Mouse (Mus musculus) lung, embryonic 15.5 days (tissue): ENCODE measurements around the gene Scarf2. TPM values are rescaled to one million over a fixed set of nuclear protein-coding genes. Genes with fewer than 3 reads are reported as not detected.

Source experiments
- ATAC-seq: fragments of 200-750 bp; cut with Nextera tagmentation; 2 replicates; pipeline ENCODE4 v1.8.0; 2017; ENCODE audit warnings: moderate number of reproducible peaks, borderline replicate concordance; ENCODE audit not compliant: low FRiP score, low TSS enrichment; ENCODE audit errors: extremely low read depth
- H3K27ac ChIP-seq: fragments of 300-500 bp; sonication (generic); 2 replicates; pipeline ENCODE4 v1.5.1; 2015; ENCODE audit warnings: moderate library complexity, mild to moderate bottlenecking, inconsistent platforms
- H3K27me3 ChIP-seq: fragments of 300-500 bp; sonication (generic); 2 replicates; pipeline ENCODE4 v1.6.1; 2015; ENCODE audit warnings: inconsistent platforms
- H3K36me3 ChIP-seq: fragments of 300-500 bp; sonication (generic); 2 replicates; pipeline ENCODE4 v1.6.1; 2015; ENCODE audit warnings: inconsistent platforms
- H3K4me1 ChIP-seq: fragments of 300-500 bp; sonication (generic); 2 replicates; pipeline ENCODE4 v1.6.1; 2015; ENCODE audit warnings: inconsistent platforms
- H3K4me2 ChIP-seq: fragments of 300-500 bp; sonication (generic); 2 replicates; pipeline ENCODE4 v1.6.1; 2015; ENCODE audit warnings: inconsistent platforms, mild to moderate bottlenecking, moderate library complexity
- H3K4me3 ChIP-seq: fragments of 300-500 bp; sonication (generic); 2 replicates; pipeline ENCODE4 v1.5.1; 2015; ENCODE audit warnings: mild to moderate bottlenecking, inconsistent platforms
- H3K9ac ChIP-seq: fragments of 300-500 bp; sonication (generic); 2 replicates; pipeline ENCODE4 v1.6.1; 2015; ENCODE audit warnings: inconsistent platforms
- H3K9me3 ChIP-seq: fragments of 300-500 bp; sonication (generic); 2 replicates; pipeline ENCODE4 v1.6.1; 2016; ENCODE audit warnings: inconsistent platforms
- WGBS: fragments of 180-500 bp; shearing (Covaris S2); methylation state at CpG from one replicate; pipeline ENCODE4 v1.1.7; 2015; 5-methylcytosine and 5-hydroxymethylcytosine counted together
- polyA plus RNA-seq: library from polyadenylated mRNA; unstranded; fragments of >200 nt; fragmentation: Nextera tagmentation; extraction: Ambion mirVana; gene quantifications from 2 replicates; pipeline ENCODE4 v1.2.1, GENCODE M21; 2015

Scarf2 gene
- polyA plus RNA-seq, 1 experiment from 2014 or later, result 20.5 TPM

DNA sequence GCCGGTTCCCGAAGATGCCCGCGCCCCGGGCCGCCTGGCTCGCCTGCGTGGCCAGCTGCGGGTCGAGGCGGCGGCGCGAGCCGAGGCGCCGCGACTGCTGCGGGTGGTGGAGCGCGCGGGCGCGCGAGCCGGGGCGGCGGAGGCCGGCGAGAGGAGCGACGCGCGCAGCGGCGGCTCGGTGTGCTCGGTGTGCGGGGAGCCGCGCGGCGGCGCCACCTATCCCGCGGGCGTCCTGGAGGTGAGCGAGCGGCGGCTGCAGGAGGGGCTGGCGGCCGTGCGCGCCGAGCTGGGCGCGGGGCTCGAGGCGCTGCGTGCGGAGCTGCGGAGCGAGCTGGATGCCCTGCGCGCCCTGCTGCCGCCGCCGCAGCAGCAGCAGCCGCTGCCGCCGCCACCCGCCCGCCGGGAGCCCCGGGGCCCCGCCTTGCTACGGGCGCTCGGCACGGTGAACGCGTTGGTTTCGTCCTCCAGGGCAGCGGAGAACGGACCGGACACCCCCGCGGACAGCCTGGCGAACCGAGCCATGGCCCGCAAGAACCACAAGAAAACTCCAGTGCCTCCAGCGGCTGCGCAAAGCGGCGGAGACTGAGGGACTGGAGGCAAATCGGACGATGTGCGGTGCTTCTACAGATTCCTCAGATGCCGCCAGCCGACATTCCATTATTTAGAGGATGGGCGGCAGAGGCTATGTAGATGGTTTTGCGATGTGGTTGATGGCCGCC lies 36.8 kb downstream of the Scarf2 start:
- peak overlapping the region; percentile 97 for H3K4me2 ChIP-seq
- WGBS, result under 1% methylated on average over 70 of the region's 103 CpGs
- no peaks in the 10 kb centered on the region for H3K36me3 ChIP-seq
- H3K9ac ChIP-seq, result peak overlapping the region; percentile 25
- peaks cover 14% of the 10 kb centered on the region; the same call in 1 of the 2 replicates for H3K4me1 ChIP-seq
- no peaks in the 10 kb centered on the region for H3K9me3 ChIP-seq
- ATAC-seq, result no peak
- no peak overlapping the region for H3K27ac ChIP-seq
- peaks cover 84% of the 10 kb centered on the region for H3K27me3 ChIP-seq
- peak overlapping the region; percentile 56 for H3K4me3 ChIP-seq

DNA sequence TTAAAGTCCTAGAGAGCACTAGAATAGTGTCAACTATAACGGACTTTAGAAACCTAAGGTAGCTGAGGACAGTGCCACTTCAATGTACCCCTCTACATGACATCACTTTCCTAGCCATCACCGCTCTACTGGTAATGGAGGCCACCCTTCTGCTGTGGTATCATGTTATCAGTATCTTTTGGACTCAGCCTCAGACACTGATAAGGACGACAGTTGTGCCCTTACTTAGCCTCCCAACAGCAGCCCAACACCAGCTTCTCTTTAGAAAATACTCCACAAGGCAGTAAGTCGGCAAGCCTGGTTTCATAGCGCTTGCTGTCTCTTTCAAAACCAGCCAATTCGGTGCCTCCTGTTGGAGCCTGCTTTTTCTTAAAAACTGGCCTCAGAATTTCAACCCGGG lies 37.5 kb downstream of the Scarf2 start:
- H3K4me3 ChIP-seq, result peak overlapping the region; percentile 56
- no peaks in the 10 kb centered on the region for H3K36me3 ChIP-seq
- peak overlapping the region; percentile 97 for H3K4me2 ChIP-seq
- H3K27ac ChIP-seq, result no peak overlapping the region
- WGBS, result 43% methylated on average over 7 of the region's 7 CpGs
- H3K27me3 ChIP-seq, result peaks cover 77% of the 10 kb centered on the region
- ATAC-seq, result no peak
- peaks cover 14% of the 10 kb centered on the region; the same call in 1 of the 2 replicates for H3K4me1 ChIP-seq
- no peaks in the 10 kb centered on the region for H3K9me3 ChIP-seq
- no peak overlapping the region for H3K9ac ChIP-seq

DNA sequence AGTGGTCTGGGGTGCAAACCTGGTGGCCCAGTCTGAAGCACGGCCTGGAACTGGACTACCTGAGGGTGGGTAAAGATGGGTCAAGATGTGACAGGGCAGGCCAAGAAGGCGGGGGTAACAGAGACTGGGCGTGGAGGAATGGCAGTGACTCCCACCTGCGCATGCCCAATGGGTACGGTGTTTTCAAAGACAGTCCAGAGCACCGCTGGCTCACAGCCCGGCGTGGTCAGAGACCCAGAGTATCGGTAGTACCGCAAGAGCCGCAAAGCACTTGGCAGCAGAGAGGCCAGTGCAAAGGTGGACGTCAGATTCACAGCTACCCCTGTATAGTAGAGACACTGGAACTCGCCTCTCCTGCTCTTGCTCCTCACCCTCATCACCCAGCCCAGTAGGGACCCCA lies 38.4 kb downstream of the Scarf2 start:
- Histone ChIP-seq H3K9ac (no peak overlapping the region), H3K4me3 (no peak overlapping the region), H3K27ac (no peak overlapping the region), H3K4me2 (no peak overlapping the region), H3K9me3 (no peaks in the 10 kb centered on the region), H3K4me1 (peaks cover 14% of the 10 kb centered on the region; the same call in 1 of the 2 replicates), H3K36me3 (no peaks in the 10 kb centered on the region), H3K27me3 (peaks cover 72% of the 10 kb centered on the region)
- WGBS, result 48% methylated on average over 13 of the region's 13 CpGs
- no peak for ATAC-seq

DNA sequence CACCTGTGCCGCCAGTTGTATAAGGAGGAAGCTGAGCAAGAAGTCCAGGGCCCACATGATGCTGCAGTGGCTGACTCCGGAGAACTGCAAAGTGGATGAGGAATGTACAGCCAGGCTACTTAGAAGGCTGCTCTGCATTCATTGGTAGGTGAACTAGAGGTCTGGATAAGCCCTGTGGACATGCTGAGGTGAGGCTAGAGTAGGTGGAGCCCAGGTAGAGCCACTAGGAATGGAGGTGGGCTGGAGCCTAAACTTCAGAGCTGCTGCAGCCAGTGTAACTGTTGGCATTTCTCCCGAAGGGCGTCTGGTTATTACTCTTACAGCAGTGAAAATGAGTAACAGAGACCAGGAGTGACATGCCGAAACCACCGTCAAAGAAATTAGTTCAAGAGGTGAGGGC lies 41.0 kb downstream of the Scarf2 start, which contains the start of gene Car15:
Gene Car15, minus strand, starts transcription at position 314 of the 400 bp plus-strand sequence.
- Histone ChIP-seq H3K9me3 (no peaks in the 10 kb centered on the region), H3K4me1 (peaks cover 10% of the 10 kb centered on the region; the same call in 1 of the 2 replicates), H3K27ac (no peak within 1 kb of the TSS), H3K27me3 (peaks cover 46% of the 10 kb centered on the region), H3K4me2 (no peak within 1 kb of the TSS), H3K4me3 (no peak within 1 kb of the TSS), H3K9ac (no peak within 1 kb of the TSS), H3K36me3 (peaks cover 22% of the 10 kb centered on the region)
- WGBS, result 79% methylated on average over 6 of the region's 6 CpGs
- ATAC-seq, result no peak

DNA sequence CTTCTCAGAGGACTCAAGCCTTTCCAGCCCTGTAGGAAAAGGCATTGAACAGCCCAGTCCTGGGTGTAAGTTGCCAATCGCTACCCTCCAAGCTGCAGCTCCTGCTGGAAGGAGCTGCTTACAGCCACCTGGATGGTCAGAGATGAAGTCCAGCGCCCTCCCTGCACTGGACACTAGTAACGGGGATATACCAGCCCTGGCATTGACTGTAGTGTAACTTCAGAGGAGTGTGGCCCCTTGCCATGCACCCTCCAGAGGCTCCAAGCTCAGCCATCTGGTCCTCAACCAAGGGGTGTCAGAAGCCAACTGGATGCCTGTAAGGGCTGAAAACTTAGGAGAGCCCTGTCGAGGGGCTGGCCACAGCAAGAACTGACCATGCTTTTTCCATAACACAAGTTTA lies 42.9 kb downstream of the Scarf2 start:
- Histone ChIP-seq H3K27me3 (peaks cover 27% of the 10 kb centered on the region), H3K4me2 (no peak overlapping the region), H3K9me3 (no peaks in the 10 kb centered on the region), H3K9ac (no peak overlapping the region), H3K27ac (no peak overlapping the region), H3K4me3 (no peak overlapping the region), H3K36me3 (peaks cover 40% of the 10 kb centered on the region), H3K4me1 (no peaks in the 10 kb centered on the region)
- ATAC-seq, result no peak
- WGBS, result 71% methylated on average over 4 of the region's 4 CpGs

DNA sequence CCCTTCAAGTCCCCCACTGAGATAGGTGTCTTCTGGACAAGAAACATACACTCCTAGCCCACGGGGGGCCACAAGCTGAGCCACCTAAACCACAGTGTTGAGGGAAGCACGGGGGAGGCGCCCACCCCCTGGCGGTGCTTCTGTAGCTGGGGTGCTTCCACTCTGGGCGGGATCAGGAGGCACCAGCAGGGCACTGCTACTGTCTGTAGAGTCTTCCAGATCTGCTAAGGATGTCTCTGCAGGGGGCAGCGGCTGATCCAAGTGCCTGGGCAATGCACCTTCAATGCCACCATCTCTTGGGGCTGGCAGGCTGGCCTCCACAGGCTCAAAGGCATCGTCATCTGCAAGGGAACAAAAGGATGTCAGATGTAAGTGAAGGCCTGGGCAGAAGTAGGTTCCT lies 45.4 kb downstream of the Scarf2 start:
- no peaks in the 10 kb centered on the region for H3K4me1 ChIP-seq
- no peak overlapping the region for H3K27ac ChIP-seq
- no peak overlapping the region for H3K4me2 ChIP-seq
- WGBS, result 96% methylated on average over 7 of the region's 7 CpGs
- no peak for ATAC-seq
- H3K27me3 ChIP-seq, result peaks cover 2% of the 10 kb centered on the region; the same call in 1 of the 2 replicates
- H3K36me3 ChIP-seq, result peaks cover 64% of the 10 kb centered on the region
- H3K9ac ChIP-seq, result no peak overlapping the region
- H3K4me3 ChIP-seq, result no peak overlapping the region
- H3K9me3 ChIP-seq, result no peaks in the 10 kb centered on the region

DNA sequence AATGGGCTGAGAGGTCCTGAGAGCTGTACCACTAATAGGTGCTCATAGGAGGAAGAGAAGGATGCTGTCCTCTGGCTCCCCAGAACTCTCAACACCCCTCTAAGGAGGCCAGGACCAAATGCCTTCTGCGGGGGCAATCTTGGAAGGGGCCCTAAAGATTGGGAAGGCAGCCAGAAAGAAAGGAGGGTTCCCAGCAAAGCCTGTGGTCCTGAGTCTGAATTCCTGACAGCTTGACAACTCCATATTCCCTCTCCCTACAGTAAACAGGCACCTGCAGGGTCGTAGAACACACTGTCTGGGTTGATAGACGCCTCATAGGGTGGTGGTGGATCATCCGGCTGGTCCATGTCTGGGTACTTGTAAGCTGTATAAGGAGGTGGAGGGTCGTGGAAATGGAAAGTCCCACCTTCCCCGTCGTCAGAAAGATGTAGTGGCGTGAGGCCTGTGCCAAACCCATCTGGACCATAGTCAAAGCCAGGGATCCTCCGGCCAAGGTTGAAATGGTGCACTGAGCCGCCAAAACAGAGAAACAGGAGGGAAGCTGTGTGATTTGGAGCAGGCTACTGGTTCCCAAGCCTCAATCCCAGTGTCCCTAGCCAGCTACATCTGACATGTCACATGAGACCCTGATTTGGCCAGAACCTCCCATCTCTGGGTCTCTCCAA lies 46.8 kb downstream of the Scarf2 start:
- no peak overlapping the region for H3K4me2 ChIP-seq
- 86% methylated on average over 10 of the region's 10 CpGs for WGBS
- H3K4me1 ChIP-seq, result no peaks in the 10 kb centered on the region
- peaks cover 78% of the 10 kb centered on the region for H3K36me3 ChIP-seq
- H3K4me3 ChIP-seq, result no peak overlapping the region
- no peak overlapping the region for H3K27ac ChIP-seq
- no peak for ATAC-seq
- H3K9ac ChIP-seq, result no peak overlapping the region
- no peaks in the 10 kb centered on the region for H3K27me3 ChIP-seq
- no peaks in the 10 kb centered on the region for H3K9me3 ChIP-seq

DNA sequence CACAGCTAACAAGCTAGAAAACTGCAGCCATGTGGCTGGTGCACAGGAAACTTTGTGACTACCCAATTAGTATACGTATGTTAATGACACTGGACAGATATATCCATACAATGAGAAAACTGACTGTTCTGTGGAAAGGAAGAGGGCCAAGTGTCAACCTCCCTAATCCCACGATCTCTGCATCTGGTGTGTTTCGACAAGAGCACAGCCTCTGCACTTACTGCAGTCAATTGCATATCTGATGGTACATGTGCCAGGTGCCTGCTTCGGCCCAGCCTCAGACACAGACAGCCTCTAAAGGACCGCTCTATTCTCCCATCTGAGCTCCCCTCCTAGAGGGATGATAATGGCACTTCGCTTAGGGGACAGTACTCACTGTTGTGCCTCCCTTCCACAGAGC lies 51.3 kb downstream of the Scarf2 start:
- H3K4me1 ChIP-seq, result no peaks in the 10 kb centered on the region
- H3K9ac ChIP-seq, result no peak overlapping the region
- no peak for ATAC-seq
- H3K27ac ChIP-seq, result no peak overlapping the region
- peaks cover 90% of the 10 kb centered on the region for H3K36me3 ChIP-seq
- H3K27me3 ChIP-seq, result no peaks in the 10 kb centered on the region
- no peaks in the 10 kb centered on the region for H3K9me3 ChIP-seq
- H3K4me2 ChIP-seq, result no peak overlapping the region
- WGBS, result 93% methylated on average over 6 of the region's 6 CpGs
- H3K4me3 ChIP-seq, result no peak overlapping the region

DNA sequence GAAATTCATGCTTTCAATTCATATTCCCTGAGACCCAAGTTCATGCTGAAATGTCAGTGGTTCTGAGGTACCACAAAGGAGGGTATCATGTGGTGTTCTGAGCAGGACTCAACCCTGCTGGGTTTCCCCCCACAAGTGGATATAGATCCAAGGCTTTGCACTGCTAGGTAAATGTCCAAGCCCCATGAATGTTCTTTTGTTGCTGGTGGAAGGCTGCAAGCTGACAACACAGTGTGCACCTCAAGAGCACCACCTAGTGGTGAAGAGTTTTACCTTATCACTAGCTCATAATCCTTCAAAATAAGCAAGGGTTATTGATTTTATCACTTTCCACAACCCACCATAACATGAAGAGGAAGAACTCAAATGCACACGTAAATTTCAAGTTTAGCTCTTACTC lies 51.8 kb downstream of the Scarf2 start:
- 5% methylated on average over 1 of the region's 1 CpGs for WGBS
- Histone ChIP-seq H3K4me1 (no peaks in the 10 kb centered on the region), H3K27ac (no peak overlapping the region), H3K4me3 (no peak overlapping the region), H3K36me3 (peaks cover 89% of the 10 kb centered on the region), H3K9me3 (no peaks in the 10 kb centered on the region), H3K4me2 (no peak overlapping the region), H3K27me3 (no peaks in the 10 kb centered on the region), H3K9ac (no peak overlapping the region)
- ATAC-seq, result peak; percentile 46; the same call in 1 of the 2 replicates

DNA sequence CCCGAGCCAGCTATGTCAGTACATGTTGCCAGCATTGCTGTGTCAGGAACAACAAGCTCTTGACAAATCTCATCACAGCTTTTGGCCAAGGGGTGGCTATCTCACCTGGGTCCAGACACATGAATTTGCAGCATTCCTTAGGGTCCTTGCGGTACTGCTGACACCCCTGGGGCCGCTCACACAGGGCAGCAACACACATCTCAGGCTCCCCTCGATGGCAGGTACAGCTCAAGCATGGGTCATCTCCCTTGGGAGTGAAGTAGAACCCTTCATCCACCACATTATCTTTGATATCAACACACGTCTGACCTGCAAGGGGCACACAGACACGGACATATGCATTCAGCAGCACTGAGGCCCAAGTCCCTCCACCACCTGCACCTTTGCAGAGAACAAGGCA lies 52.4 kb downstream of the Scarf2 start:
- H3K27ac ChIP-seq, result no peak overlapping the region
- no peak for ATAC-seq
- no peak overlapping the region for H3K4me3 ChIP-seq
- no peak overlapping the region for H3K9ac ChIP-seq
- 78% methylated on average over 6 of the region's 6 CpGs for WGBS
- no peak overlapping the region for H3K4me2 ChIP-seq
- no peaks in the 10 kb centered on the region for H3K27me3 ChIP-seq
- H3K36me3 ChIP-seq, result peaks cover 88% of the 10 kb centered on the region
- H3K4me1 ChIP-seq, result no peaks in the 10 kb centered on the region
- no peaks in the 10 kb centered on the region for H3K9me3 ChIP-seq

DNA sequence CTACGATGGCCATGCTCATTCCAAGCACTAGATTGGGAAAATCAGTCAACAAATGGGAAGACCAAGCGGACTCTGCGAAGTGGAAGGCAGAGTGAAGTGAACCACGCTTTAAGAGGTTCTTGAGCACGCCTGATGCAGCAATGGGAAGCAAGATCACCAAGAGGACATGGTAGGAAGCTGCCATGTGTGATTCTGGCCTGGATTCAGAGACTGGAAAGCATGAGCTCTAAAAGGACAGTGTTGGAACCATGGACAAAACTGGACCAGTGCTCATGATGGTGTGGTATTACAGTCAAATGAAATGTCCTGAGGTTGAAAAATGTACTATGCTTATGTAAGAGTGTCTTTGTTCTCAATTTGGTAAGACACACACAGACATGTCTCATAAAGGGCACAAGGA lies 54.2 kb downstream of the Scarf2 start:
- no peak overlapping the region for H3K27ac ChIP-seq
- ATAC-seq, result no peak
- H3K4me3 ChIP-seq, result no peak overlapping the region
- H3K27me3 ChIP-seq, result no peaks in the 10 kb centered on the region
- H3K4me1 ChIP-seq, result no peaks in the 10 kb centered on the region
- WGBS, result 94% methylated on average over 5 of the region's 5 CpGs
- H3K4me2 ChIP-seq, result no peak overlapping the region
- no peak overlapping the region for H3K9ac ChIP-seq
- peaks cover 87% of the 10 kb centered on the region for H3K36me3 ChIP-seq
- no peaks in the 10 kb centered on the region for H3K9me3 ChIP-seq

DNA sequence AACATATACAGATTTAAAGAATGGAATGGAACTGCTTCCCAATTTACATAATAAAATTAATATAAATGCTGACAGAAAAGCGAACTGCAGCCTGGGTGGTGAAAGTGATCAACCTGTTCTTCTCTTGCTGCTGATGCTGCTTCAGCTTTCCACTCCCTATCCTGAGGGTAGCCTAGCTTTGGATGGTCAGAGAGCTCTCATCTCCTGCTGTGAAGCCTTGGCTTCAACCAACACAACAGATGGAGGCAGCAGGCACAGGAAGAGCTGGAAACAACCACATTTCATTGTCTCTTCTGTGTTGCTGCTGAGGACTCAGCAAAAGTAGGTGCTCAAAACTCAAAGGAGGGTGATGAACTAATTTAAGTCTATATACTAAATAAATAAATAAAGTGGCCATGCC lies 54.8 kb downstream of the Scarf2 start:
- H3K4me3 ChIP-seq, result no peak overlapping the region
- WGBS, result 89% methylated on average over 1 of the region's 1 CpGs
- no peak overlapping the region for H3K4me2 ChIP-seq
- no peaks in the 10 kb centered on the region for H3K4me1 ChIP-seq
- peaks cover 87% of the 10 kb centered on the region for H3K36me3 ChIP-seq
- H3K9me3 ChIP-seq, result no peaks in the 10 kb centered on the region
- no peak overlapping the region for H3K27ac ChIP-seq
- no peak overlapping the region for H3K9ac ChIP-seq
- ATAC-seq, result no peak
- H3K27me3 ChIP-seq, result no peaks in the 10 kb centered on the region
